Mouse (Mus musculus): ENCODE data around the gene Adgrl2. TPM values are rescaled to one million over a fixed set of nuclear protein-coding genes. Genes with fewer than 3 reads are reported as not detected.
A peak's percentile ranks its signal among the peaks of the same experiment; 100 is the strongest.

Adgrl2 gene
- polyA plus RNA-seq, 1 experiment from 2014 or later: 38.9 TPM

DNA sequence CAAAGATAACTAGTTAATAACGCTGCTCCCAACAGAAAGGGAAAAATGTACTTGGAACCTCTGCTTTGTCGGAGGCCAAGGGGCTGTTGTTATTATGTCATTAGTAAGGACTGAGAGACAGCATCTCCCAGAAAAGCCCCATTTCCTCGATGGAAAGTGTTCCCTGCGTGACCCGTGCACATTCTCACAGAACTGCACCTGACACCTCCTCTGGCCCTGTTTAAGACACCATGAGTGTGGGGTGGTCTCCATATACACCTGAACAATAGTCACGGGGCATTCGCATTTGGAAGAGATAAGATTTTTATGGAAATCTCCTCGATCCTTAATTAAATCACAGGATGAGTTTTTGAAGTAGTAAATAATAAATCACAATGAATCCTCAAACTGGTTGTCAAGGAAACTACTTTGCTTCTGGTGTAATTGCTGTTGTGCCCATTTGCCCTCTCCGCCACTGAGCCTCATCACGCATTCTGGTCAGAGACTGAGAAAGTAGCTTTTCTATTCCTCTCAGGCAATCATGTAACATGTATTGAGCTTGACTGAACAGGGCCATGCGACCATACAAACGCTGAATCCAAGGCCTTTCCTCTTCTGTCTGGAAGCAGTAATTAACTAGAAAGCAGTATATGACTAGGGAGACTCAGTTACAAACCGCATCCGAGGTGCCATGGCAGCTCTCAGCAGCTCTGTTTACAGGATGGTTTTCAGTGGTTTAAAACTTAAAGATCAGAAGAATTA is 77.2 kb downstream of the Adgrl2 start:
- WGBS: 81% methylated on average over 14 of the region's 14 CpGs
- Histone ChIP-seq H3K36me3 (no peaks in the 10 kb centered on the region), H3K27me3 (replicated peaks) (no peaks in the 10 kb centered on the region), H3K27ac (no peak overlapping the region), H3K4me3 (replicated peaks) (no peak overlapping the region), H3K4me2 (replicated peaks) (no peak overlapping the region), H3K4me1 (replicated peaks) (0 out of 2 replicates have a peak, but pooled peaks cover 3% of the 10 kb centered on the region), H3K9ac (no peak overlapping the region), H3K9me3 (no peaks in the 10 kb centered on the region)
- no peak for ATAC-seq

DNA sequence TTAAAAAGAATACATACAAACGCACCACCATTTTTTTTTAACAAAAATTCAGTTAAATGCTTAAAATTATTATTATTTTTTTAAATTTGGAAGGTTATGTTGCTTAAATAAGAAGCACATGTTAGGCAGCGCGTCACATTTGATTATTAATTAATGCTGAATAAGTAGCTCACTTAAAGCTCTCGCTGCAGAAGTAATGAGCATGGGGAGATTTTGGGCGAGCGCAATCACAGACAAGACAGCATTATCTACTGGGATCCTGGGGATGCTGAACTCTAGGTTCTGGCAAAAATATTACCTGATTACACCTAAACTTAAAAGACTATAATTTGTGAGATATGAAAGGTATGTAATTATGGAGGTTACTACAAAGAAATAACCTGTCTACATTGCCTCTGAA is 77.8 kb downstream of the Adgrl2 start:
- H3K27me3 ChIP-seq (replicated peaks): no peaks in the 10 kb centered on the region
- WGBS: 89% methylated on average over 6 of the region's 6 CpGs
- H3K9me3 ChIP-seq: no peaks in the 10 kb centered on the region
- ATAC-seq: no peak
- no peaks in the 10 kb centered on the region for H3K36me3 ChIP-seq
- H3K27ac ChIP-seq: no peak overlapping the region
- H3K4me3 ChIP-seq (replicated peaks): no peak overlapping the region
- no peak overlapping the region for H3K9ac ChIP-seq
- H3K4me1 ChIP-seq (replicated peaks): peaks cover 6% of the 10 kb centered on the region; the same call in 1 of the 2 replicates
- H3K4me2 ChIP-seq (replicated peaks): no peak overlapping the region

DNA sequence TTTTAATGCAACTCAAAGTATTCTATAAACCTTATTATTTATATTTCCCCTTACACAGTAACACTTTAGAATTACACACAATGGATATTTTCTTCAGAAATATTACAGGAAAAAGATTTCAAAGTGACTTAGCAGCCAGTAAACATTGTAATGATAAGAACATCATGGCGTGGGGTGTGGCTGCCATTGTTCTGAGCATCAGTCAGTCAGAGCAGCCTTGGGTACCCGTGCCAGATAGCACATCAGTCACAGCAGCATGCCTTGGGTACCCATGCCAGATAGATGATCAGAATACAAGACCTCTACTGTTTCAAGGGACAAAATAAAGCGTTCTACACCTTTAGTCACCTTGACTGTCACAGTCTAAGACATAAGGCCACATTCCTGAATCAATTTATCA is 82.5 kb downstream of the Adgrl2 start:
- Histone ChIP-seq H3K36me3 (no peaks in the 10 kb centered on the region), H3K4me3 (replicated peaks) (no peak overlapping the region), H3K9ac (no peak overlapping the region), H3K27ac (no peak overlapping the region), H3K9me3 (no peaks in the 10 kb centered on the region), H3K4me1 (replicated peaks) (peaks cover 19% of the 10 kb centered on the region), H3K27me3 (replicated peaks) (no peaks in the 10 kb centered on the region), H3K4me2 (replicated peaks) (no peak overlapping the region)
- WGBS: 81% methylated on average over 3 of the region's 3 CpGs
- no peak for ATAC-seq

DNA sequence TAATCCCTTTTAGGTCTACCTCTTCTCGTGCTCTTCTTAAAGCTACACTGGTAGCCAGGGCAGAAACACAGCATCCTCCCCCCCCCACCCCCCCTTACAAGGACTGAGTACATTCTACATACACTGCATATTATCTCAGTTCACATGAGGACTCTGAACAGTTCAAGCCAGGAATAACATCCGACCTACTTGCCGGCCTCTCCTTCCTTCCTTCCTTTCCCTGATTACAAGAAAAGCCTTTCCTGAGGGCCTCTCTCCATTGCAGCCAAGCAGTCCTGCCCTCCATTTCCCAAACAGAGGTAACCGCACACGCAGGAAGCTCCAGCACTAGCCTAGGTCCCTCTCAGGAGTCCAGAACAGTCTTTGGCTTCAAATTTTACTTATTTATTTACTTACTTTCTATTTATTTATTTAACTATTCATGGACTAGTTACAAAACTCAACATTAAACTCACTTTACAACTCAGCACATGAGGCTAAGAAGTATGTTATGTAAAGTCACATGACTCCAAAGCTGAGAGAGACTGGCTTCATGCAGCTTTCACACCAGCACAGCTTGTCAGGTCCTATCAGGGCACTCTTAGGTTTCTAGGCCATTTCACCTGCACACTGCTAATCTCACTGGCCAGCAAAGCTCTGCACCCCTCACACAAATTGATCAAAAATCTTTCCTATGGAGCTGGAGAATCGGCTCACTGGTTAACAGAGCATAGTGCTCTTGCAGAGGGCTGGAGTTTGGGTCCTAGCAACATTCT is 83.2 kb downstream of the Adgrl2 start:
- ATAC-seq: peak; percentile 48; the same call in 1 of the 2 replicates
- Histone ChIP-seq H3K4me2 (replicated peaks) (no peak overlapping the region), H3K4me1 (replicated peaks) (peaks cover 19% of the 10 kb centered on the region), H3K9ac (no peak overlapping the region), H3K27ac (no peak overlapping the region), H3K36me3 (no peaks in the 10 kb centered on the region), H3K9me3 (no peaks in the 10 kb centered on the region), H3K27me3 (replicated peaks) (no peaks in the 10 kb centered on the region), H3K4me3 (replicated peaks) (no peak overlapping the region)
- WGBS: 59% methylated on average over 6 of the region's 6 CpGs

DNA sequence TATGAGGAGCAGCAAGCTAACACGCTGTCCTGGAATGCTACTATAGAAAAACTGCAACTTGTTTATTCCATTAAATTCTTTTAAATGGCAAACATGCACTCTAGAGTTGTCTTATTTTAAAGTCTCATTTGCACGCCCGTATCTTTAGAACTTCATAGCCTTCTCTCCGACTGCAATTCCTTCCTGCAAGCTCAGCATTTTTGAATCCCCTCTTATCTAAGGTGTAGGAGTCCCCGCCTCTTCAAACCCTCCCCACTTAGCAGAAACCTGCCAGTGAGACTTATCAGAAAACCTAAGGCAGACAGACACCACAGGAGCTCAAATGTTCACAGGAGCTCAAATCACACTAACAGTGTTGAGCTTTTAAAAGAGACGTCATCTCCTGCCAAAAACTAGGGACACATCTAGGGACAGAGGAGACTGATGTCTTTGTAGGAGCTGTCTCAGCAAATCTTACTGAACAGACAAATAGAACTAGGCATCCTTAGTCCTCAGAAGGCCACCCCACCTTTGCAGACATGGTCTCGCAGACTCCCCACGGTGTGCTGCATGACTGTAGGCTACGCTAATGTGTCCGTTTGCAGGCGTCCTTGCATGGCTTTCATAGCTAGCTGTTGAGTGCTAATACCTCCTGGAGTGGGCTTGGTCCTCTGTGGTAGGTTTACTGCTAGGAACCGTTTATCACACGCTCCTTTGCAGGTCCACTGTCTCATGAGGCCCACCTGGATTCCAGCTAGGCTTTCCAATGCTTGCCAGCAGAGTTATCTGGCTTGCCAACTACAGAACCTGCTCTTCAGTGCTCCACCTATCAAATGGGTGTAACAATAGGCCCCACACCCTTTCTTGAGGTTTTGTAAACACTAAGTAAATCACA is 84.2 kb downstream of the Adgrl2 start:
- no peak overlapping the region for H3K9ac ChIP-seq
- no peaks in the 10 kb centered on the region for H3K27me3 ChIP-seq (replicated peaks)
- no peak overlapping the region for H3K4me3 ChIP-seq (replicated peaks)
- no peak overlapping the region for H3K4me2 ChIP-seq (replicated peaks)
- peaks cover 19% of the 10 kb centered on the region for H3K4me1 ChIP-seq (replicated peaks)
- 65% methylated on average over 13 of the region's 13 CpGs for WGBS
- H3K9me3 ChIP-seq: no peaks in the 10 kb centered on the region
- ATAC-seq: peak; percentile 18; the same call in 1 of the 2 replicates
- H3K36me3 ChIP-seq: no peaks in the 10 kb centered on the region
- no peak overlapping the region for H3K27ac ChIP-seq

DNA sequence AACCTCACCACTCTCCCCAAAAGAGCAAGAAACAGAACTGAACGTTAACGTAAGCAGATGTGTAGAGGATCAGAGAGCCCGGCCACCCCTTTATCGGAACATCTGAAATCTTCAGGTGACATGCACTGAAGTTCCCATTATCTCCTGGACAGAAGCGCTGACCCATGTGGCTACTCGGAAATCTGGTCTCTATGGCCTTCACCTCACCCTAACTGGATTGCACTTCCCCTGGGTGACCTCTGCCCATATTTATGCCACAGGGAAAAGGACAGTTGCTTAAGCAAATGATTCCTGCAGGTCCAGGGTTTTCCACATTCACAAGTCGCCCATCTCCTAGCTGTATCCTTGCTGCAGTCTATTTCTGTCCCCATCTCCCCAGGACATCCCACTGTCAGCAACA is 84.9 kb downstream of the Adgrl2 start:
- no peaks in the 10 kb centered on the region for H3K27me3 ChIP-seq (replicated peaks)
- H3K4me1 ChIP-seq (replicated peaks): peaks cover 19% of the 10 kb centered on the region
- no peak overlapping the region for H3K4me2 ChIP-seq (replicated peaks)
- H3K9me3 ChIP-seq: no peaks in the 10 kb centered on the region
- H3K36me3 ChIP-seq: no peaks in the 10 kb centered on the region
- H3K4me3 ChIP-seq (replicated peaks): no peak overlapping the region
- H3K27ac ChIP-seq: no peak overlapping the region
- no peak overlapping the region for H3K9ac ChIP-seq
- 77% methylated on average over 7 of the region's 7 CpGs for WGBS
- ATAC-seq: no peak

DNA sequence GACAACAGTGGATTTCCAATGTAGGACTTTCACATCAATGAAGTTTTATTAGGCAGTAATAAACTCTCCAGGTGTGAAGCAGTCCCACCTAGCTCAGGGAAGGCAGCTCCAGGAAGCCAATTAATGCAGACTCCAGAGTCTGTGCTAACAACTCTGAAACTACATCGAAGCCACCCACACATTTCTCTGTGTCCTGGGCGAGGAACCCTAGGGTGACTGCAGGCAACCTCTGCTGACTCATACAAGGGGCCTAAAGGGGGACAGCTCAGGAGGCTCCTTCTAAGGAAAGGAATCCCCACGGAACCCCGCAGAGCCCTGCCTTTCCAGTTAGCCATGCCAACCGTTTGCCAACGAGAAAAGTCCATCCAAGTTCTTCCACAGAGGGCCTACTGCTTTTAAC is 90.5 kb downstream of the Adgrl2 start:
- H3K27ac ChIP-seq: 0 out of 2 replicates have a peak overlapping the region, but pooled peaks have one; percentile 27
- H3K36me3 ChIP-seq: no peaks in the 10 kb centered on the region
- H3K9ac ChIP-seq: no peak overlapping the region
- no peaks in the 10 kb centered on the region for H3K27me3 ChIP-seq (replicated peaks)
- peak overlapping the region; percentile 31; the same call in 1 of the 2 replicates for H3K4me2 ChIP-seq (replicated peaks)
- H3K9me3 ChIP-seq: no peaks in the 10 kb centered on the region
- ATAC-seq: peak; percentile 79
- WGBS: 33% methylated on average over 6 of the region's 6 CpGs
- H3K4me3 ChIP-seq (replicated peaks): no peak overlapping the region
- H3K4me1 ChIP-seq (replicated peaks): peaks cover 11% of the 10 kb centered on the region

DNA sequence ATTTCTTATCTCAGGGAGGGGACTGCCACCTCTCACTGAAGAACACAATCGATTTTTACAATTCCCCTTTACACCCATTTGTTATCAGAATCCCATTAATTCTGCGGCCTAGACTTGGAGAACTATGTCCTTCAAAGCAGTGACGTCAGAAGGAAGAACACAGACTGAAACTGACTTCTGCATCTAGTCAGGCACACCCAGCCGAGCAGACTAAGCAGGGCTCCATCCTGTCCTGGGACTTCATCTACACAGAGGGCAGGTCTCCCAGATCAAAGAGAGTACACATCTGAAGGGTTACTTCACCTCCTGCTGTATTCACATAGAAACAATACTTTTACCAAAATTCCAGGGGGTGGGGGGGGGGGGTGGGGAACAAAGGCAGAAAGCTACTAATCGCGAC is 90.9 kb downstream of the Adgrl2 start:
- 37% methylated on average over 6 of the region's 6 CpGs for WGBS
- no peak overlapping the region for H3K4me2 ChIP-seq (replicated peaks)
- 0 out of 2 replicates have a peak overlapping the region, but pooled peaks have one; percentile 27 for H3K27ac ChIP-seq
- no peaks in the 10 kb centered on the region for H3K9me3 ChIP-seq
- no peak overlapping the region for H3K4me3 ChIP-seq (replicated peaks)
- peaks cover 11% of the 10 kb centered on the region for H3K4me1 ChIP-seq (replicated peaks)
- ATAC-seq: peak; percentile 83
- no peaks in the 10 kb centered on the region for H3K36me3 ChIP-seq
- H3K27me3 ChIP-seq (replicated peaks): no peaks in the 10 kb centered on the region
- no peak overlapping the region for H3K9ac ChIP-seq

DNA sequence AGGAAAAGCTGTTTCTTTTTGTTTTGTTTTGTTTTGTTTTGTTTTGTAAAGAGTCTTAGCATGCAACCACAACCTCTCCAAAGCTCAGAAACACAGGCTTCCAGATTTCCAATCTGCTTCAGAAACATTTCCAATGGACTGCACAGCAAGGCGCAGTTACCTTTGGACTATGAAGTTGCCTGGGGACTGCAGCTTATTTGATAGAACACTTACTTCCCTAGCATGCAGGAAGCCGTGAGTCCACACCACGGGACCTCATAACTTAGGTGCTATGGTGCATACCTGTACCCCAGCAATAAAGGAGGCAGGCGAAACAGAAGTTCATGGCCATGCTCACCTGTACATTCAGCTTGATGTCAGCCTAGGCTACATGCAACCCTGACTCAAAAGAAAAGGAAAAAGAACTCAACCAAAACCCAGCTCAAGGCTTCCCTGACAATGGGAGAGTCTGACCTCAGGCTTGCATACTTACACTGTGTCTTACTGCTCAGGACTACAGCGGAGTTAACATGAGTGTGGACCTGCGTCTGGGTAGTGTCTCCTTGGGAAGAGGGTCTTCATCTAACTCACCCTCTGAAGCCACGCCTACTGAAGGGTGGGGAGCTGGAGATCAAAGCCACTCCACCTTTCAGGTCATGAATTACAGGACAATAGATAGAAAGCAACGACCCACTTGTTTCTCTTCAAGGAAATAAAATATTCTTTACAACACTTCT is 91.7 kb downstream of the Adgrl2 start:
- H3K4me1 ChIP-seq (replicated peaks): peaks cover 11% of the 10 kb centered on the region
- H3K36me3 ChIP-seq: no peaks in the 10 kb centered on the region
- no peak overlapping the region for H3K4me2 ChIP-seq (replicated peaks)
- peak; percentile 73 for ATAC-seq
- H3K9ac ChIP-seq: no peak overlapping the region
- H3K27ac ChIP-seq: peak overlapping the region; percentile 69
- 56% methylated on average over 8 of the region's 8 CpGs for WGBS
- no peaks in the 10 kb centered on the region for H3K9me3 ChIP-seq
- H3K4me3 ChIP-seq (replicated peaks): no peak overlapping the region
- no peaks in the 10 kb centered on the region for H3K27me3 ChIP-seq (replicated peaks)

DNA sequence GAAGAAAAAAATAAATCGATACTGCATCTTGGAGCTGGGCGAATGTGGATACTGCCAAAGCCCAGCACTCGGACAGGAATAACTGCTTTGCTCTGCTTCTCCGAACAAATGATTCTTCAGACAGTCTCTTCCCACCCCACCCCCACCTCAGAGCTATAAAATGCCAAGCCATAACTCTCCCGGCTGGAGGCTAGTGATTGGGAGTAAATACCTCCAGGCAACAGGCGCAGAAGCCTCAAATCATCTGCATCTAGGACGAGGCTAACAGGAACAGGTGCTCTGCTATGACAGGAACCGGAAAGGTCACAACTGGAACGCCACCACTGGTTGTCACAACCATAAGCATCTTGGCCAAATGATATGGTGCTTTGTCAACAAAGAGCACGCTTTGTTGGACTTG is 94.1 kb downstream of the Adgrl2 start:
- Histone ChIP-seq H3K27ac (no peak overlapping the region), H3K9me3 (no peaks in the 10 kb centered on the region), H3K4me1 (replicated peaks) (peaks cover 11% of the 10 kb centered on the region), H3K36me3 (no peaks in the 10 kb centered on the region), H3K4me2 (replicated peaks) (no peak overlapping the region), H3K27me3 (replicated peaks) (no peaks in the 10 kb centered on the region), H3K9ac (no peak overlapping the region), H3K4me3 (replicated peaks) (no peak overlapping the region)
- no peak for ATAC-seq
- 58% methylated on average over 10 of the region's 10 CpGs for WGBS

DNA sequence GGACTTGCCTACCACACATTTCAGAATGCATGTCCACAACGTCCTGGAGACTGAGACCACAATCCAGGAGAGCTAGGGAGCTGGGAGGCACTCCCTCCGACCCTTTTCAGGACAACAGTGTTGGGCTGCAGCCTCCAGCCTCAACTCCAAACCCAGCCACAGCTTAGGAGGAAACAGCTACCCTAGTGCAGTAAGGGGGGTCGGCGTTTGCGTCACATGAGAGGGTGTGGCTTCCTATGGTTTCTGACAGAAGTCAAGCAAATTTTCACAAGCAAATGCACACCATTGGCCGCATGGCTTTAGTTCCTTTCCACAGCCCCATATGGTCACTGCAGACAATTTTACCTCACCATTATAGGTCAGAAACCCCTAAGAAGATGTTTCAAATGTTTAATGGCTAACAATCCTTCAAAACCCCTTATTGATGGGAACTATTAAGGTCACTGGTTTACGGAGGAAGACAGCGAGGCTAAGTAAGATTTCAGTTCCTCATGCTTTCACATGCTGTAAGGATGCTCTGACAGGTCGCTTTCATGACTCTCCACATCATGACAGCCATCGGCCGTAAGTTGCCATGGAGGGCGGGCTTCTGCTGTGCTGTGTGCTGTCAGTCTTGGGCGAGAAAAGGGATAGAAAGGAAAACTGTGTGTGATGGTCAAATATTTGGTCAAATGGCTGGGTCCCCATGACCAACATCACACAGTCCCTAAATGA is 94.8 kb downstream of the Adgrl2 start:
- ATAC-seq: no peak
- no peak overlapping the region for H3K27ac ChIP-seq
- no peaks in the 10 kb centered on the region for H3K27me3 ChIP-seq (replicated peaks)
- no peaks in the 10 kb centered on the region for H3K36me3 ChIP-seq
- H3K9me3 ChIP-seq: no peaks in the 10 kb centered on the region
- WGBS: 75% methylated on average over 13 of the region's 13 CpGs
- H3K4me1 ChIP-seq (replicated peaks): peaks cover 11% of the 10 kb centered on the region
- H3K4me3 ChIP-seq (replicated peaks): no peak overlapping the region
- H3K9ac ChIP-seq: no peak overlapping the region
- H3K4me2 ChIP-seq (replicated peaks): no peak overlapping the region

All from intestine, embryonic 15.5 days (tissue).